Mouse (Mus musculus) ovary, postnatal 36 days (tissue): ENCODE results near the gene AC141477.1.

Source experiments
- DNase-seq: peaks from one replicate; pipeline ENCODE4 v3.0.0; 2022; ENCODE audit warnings: low spot score, mixed read lengths

The AC141477.1 gene

GRCm38 (mm10) chr10:76440281-76440680, at the start of gene AC141477.1:
TSS of gene AC141477.1 (minus strand) at chr10:76440444.
- DNase-seq, result no peak

- no peak for DNase-seq
Observed at GRCm38 (mm10) chr10:76489205-76489604, 49.0 kb upstream of the AC141477.1 start.

- no peak for DNase-seq
Observed at GRCm38 (mm10) chr10:76488265-76488664, 48.0 kb upstream of the AC141477.1 start.

- DNase-seq, result no peak
Observed at GRCm38 (mm10) chr10:76486302-76486701, 46.1 kb upstream of the AC141477.1 start.

- no peak for DNase-seq
Observed at GRCm38 (mm10) chr10:76481480-76481879, 41.2 kb upstream of the AC141477.1 start.

GRCm38 (mm10) chr10:76480851-76481250, 40.6 kb upstream of the AC141477.1 start:
- DNase-seq, result no peak

GRCm38 (mm10) chr10:76473759-76474158, 33.5 kb upstream of the AC141477.1 start:
- no peak for DNase-seq

GRCm38 (mm10) chr10:76468203-76469162, 28.2 kb upstream of the AC141477.1 start, which contains the start of the genes Mcm3ap and Ybey:
TSS of gene Mcm3ap (plus strand) at chr10:76468927.
TSS of gene Ybey (minus strand) at chr10:76469114.
- peak; percentile 86 for DNase-seq

GRCm38 (mm10) chr10:76462721-76463120, 22.5 kb upstream of the AC141477.1 start:
- DNase-seq, result no peak

GRCm38 (mm10) chr10:76462312-76462711, 22.1 kb upstream of the AC141477.1 start:
- DNase-seq, result no peak

- no peak for DNase-seq
Observed at GRCm38 (mm10) chr10:76461255-76461654, 21.0 kb upstream of the AC141477.1 start.

GRCm38 (mm10) chr10:76455289-76455688, 15.0 kb upstream of the AC141477.1 start:
- peak; percentile 28 for DNase-seq

GRCm38 (mm10) chr10:76448851-76449250, 8.6 kb upstream of the AC141477.1 start, which contains the start of gene 2610028H24Rik:
TSS of gene 2610028H24Rik (plus strand) at chr10:76449081.
- no peak for DNase-seq

GRCm38 (mm10) chr10:76447406-76448229, 7.4 kb upstream of the AC141477.1 start:
- no peak for DNase-seq

- no peak for DNase-seq
Observed at GRCm38 (mm10) chr10:76445996-76446681, 5.9 kb upstream of the AC141477.1 start.

- peak; percentile 97 for DNase-seq
Observed at GRCm38 (mm10) chr10:76442178-76443088, 2.2 kb upstream of the AC141477.1 start, which contains the start of gene Pcnt. TSS of gene Pcnt (minus strand) at chr10:76442786.

- no peak for DNase-seq
Observed at GRCm38 (mm10) chr10:76439107-76439890, 945 bp downstream of the AC141477.1 start.

GRCm38 (mm10) chr10:76433925-76434324, 6.3 kb downstream of the AC141477.1 start:
- no peak for DNase-seq

GRCm38 (mm10) chr10:76425674-76426073, 14.6 kb downstream of the AC141477.1 start:
- no peak for DNase-seq

GRCm38 (mm10) chr10:76416811-76417210, 23.4 kb downstream of the AC141477.1 start:
- DNase-seq, result no peak
